Mouse (Mus musculus) frontal cortex, postnatal 10 days (tissue): ENCODE measurements around the gene Spsb3.

Experiments used
- DNase-seq, 2 experiments: peaks; one replicate each; pipeline ENCODE4 v3.0.0; 2022; ENCODE audit warnings: low spot score in 2 of 2, mixed read lengths in 1 of 2

Spsb3 gene

GRCm38 (mm10) chr17:24873695-24874404 is 12.6 kb upstream of the Spsb3 start:
- no peak for DNase-seq

- DNase-seq = no peak
Measured at GRCm38 (mm10) chr17:24874405-24874745, 12.1 kb upstream of the Spsb3 start.

GRCm38 (mm10) chr17:24874989-24875388 is 11.5 kb upstream of the Spsb3 start:
- no peak for DNase-seq

- no peak for DNase-seq
Measured at GRCm38 (mm10) chr17:24877336-24878116, 8.9 kb upstream of the Spsb3 start.

- no peak for DNase-seq
Measured at GRCm38 (mm10) chr17:24878117-24878397, 8.4 kb upstream of the Spsb3 start.

GRCm38 (mm10) chr17:24878531-24878930 is 7.9 kb upstream of the Spsb3 start:
- no peak for DNase-seq

GRCm38 (mm10) chr17:24881738-24882440 is 4.6 kb upstream of the Spsb3 start:
- DNase-seq = peak in 1 of 2 experiments; percentile 27

- no peak for DNase-seq
Measured at GRCm38 (mm10) chr17:24884391-24884790, 2.1 kb upstream of the Spsb3 start.

- peak in 1 of 2 experiments; percentile 30 for DNase-seq
Measured at GRCm38 (mm10) chr17:24885356-24886133, 898 bp upstream of the Spsb3 start.

GRCm38 (mm10) chr17:24886932-24887271 is 459 bp downstream of the Spsb3 start:
- DNase-seq = no peak

- no peak for DNase-seq
Measured at GRCm38 (mm10) chr17:24887291-24888080, 1.0 kb downstream of the Spsb3 start.

- no peak for DNase-seq
Measured at GRCm38 (mm10) chr17:24888862-24889261, 2.4 kb downstream of the Spsb3 start.

GRCm38 (mm10) chr17:24890151-24891092 is 4.0 kb downstream of the Spsb3 start:
- DNase-seq = no peak

- no peak for DNase-seq
Measured at GRCm38 (mm10) chr17:24891321-24891720, 4.9 kb downstream of the Spsb3 start.

GRCm38 (mm10) chr17:24892785-24893184 is 6.3 kb downstream of the Spsb3 start:
- no peak for DNase-seq

GRCm38 (mm10) chr17:24893276-24893675 is 6.8 kb downstream of the Spsb3 start:
- DNase-seq = no peak

- DNase-seq = no peak
Measured at GRCm38 (mm10) chr17:24894061-24894994, 7.9 kb downstream of the Spsb3 start.

GRCm38 (mm10) chr17:24894995-24895547 is 8.6 kb downstream of the Spsb3 start, which contains the start of the genes Eme2 and Mrps34:
Gene Eme2 (minus strand): TSS chr17:24895087.
Gene Mrps34 (plus strand): TSS chr17:24895116.
- DNase-seq = peak; percentile 76 to 81
